Mouse (Mus musculus) heart, adult 11 months (tissue): ENCODE data around the gene Sarm1.
A peak's percentile ranks its signal among the peaks of the same experiment; 100 is the strongest.
"Not testable (repeated sequence)": the region's sequence is repeated elsewhere in the genome, so short reads cannot be mapped to it uniquely, and the experiment has no call there.

Source experiments
- DNase-seq: peaks from one replicate; pipeline ENCODE4 v3.0.0; 2022

The Sarm1 gene

DNA sequence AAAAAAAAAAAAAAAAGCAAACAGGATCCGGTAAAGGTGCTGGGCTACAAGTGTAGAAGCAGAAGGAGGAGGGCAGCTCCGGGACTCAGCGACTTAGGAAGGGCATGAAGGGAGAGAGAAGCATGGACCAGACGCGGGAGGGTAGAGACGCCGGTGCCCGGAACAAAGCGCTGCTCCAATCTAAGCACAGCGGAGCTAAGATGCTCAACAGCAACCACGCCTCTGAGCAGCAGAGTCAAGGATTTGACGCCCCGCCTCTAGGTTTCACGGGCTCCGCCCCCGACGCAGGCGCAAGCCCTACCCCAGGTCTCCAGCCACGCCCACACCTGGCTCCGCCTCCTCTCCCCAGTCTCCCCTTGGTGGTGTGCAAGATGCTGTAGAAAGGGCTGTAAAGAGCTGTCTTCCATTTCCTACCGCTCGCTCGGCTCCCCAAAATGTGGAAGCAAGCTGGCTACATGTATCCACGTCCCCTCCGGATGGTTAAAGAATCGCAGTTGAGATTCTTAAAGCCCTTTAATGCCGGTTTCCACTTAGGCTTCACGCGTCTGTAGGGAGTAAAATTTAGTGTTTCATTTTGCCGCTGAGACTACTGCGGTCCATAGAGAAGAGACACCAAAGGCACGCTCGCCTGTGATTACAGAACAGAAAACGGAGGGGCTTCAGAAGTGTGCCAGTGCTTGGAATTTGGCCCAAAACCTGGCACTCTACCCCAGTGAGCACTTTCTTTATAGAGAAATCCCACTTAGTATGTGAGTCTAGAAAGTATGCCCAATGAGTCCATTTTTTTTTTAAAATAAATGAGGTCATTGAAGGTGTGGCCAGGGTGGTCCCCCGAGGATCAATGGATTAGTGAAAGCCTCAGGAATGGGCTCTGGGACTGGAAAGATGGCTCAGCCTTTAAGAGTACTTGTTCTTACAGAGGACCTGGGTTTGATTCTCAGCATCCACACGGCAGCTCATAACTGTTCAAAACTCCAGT, at the start of gene Sarm1:
Sarm1 (minus strand) TSS at position 211 of the 979 bp plus-strand sequence.
- peak; percentile 99 for DNase-seq

- DNase-seq = no peak
Observed at GRCm38 (mm10) chr11:78545181-78545580, 47.6 kb upstream of the Sarm1 start.

DNA sequence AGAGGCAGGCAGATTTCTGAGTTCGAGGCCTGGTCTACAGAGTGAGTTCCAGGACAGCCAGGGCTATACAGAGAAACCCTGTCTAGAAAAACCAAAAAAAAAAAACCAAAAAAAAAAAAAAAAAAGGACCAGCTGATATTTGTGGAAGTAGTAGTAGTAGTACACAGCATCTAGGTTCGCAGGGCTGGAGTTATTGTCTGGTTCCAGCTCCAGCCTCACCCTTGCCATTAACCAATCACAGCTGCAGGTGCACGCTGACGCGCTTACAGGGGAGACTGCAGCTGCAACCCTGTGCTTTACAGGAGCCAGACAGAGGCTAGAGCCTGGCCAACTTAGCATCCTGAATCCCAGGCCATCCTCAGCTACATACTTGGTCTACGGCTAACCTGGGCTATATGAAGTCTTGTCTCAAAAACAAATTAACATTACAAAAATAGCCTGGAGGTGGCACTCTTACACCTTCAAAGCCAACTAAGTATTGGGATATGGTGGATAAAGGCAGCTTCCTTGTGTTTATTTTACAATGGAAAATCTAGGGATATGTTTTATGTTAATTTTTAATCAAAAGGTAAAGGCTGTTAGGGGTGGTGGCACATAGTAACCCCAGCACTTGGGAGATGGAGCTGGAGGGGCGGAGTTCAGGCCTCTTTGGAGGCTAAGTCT, 47.0 kb upstream of the Sarm1 start:
- DNase-seq = no peak

GRCm38 (mm10) chr11:78540358-78540757, 42.8 kb upstream of the Sarm1 start:
- DNase-seq = peak; percentile 87

GRCm38 (mm10) chr11:78536690-78537084, 39.1 kb upstream of the Sarm1 start:
- DNase-seq = no peak

- DNase-seq = peak; percentile 100
Observed at GRCm38 (mm10) chr11:78536080-78536689, 38.6 kb upstream of the Sarm1 start, which contains the start of the genes Tnfaip1 and Ift20. Gene Tnfaip1 (minus strand): TSS chr11:78536332. Gene Ift20 (plus strand): TSS chr11:78536361.

GRCm38 (mm10) chr11:78535376-78536079, 38.0 kb upstream of the Sarm1 start:
- peak; percentile 98 for DNase-seq

DNA sequence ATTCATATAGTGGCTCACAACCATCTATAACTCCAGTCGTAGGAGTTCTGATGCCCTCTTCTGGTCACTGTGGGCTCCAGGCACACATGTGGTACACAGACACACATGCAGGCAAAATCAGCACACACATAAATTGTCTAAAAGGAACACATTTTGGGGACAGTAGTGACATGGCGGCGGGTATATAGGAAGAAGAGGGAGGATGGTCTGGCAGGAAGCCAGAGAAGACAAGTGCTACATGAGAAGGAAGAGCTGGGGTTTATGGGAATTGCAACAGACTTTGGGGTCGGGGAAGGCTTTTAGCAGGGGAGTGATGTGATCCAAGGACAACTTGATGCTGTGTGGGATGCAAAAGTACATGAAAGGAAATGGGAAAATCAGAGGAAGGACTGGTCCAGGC, 37.0 kb upstream of the Sarm1 start:
- peak; percentile 91 for DNase-seq

DNA sequence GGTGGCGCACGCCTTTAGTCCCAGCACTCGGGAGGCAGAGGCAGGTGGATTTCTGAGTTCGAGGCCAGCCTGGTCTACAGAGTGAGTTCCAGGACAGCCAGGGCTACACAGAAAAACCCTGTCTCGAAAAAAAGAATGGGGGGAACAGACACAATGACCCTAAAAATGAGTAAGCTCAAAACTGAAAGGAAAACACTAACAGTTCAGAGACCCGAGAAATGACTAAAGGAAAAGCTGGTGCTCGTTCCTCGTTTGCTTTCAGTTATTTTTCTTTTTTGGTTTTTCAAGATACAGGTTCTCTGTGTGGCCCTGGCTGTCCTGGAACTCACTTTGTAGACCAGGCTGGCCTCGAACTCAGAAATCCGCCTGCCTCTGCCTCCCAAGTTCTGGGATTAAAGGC, 34.0 kb upstream of the Sarm1 start:
- DNase-seq = not testable (repeated sequence)

DNA sequence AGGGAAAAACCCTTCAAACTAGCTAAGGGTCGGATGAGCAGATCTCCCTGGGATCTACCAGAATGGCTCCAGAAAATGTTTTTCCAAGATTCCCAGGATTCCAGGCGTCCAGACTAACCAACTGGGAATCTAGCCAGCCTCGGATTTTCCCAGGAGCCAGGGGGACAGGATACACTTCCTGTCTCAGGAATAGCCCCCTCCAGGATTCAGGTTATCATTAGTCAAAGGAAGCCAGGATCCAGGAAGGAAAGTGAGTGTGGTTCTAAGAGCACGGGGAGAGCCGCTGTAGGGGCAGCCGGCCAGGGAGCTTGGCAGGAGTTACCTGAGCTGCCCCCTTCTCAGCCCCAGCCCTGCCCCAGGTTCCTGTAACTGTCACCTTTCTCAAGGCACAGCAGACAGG, 33.5 kb upstream of the Sarm1 start:
- DNase-seq = peak; percentile 98

DNA sequence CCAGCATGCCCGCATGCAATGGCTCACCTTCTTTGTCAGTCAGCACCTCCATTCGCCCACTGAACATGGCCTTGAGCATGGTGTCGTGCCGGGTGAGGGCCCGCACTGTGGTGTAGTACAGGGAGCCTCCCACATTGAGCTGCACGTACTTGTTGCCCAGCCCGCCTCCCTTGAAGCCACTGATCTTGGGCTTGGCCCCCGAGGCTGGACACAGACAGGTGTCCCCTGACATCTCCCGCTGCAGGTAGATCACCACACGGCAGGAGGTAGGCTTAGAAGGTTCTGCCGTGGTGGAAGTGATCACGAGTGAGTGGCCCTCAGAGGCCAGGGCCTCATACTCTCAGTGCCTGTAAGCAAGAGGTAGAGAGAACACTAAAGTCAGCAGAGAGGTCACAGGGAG, 32.4 kb upstream of the Sarm1 start:
- peak; percentile 91 for DNase-seq

DNA sequence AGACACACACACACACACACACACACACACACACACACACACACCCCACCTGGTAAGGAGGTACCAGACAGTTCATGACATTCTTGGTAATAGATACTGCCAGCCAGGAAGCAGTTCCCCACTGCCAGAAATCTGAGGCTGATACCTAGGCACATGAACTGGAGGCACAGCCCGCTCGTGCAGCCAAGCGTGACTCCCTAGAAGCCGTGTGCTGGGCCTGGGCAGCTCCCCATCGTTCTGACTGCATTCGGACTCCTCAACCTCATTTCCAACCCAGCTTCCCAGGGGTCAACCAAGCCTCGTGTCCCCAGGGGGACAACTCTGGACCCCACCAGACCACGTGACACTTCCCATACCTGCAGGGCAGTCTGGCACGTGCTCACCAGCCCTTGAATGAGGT, 31.2 kb upstream of the Sarm1 start:
- DNase-seq = peak; percentile 77

- DNase-seq = no peak
Observed at GRCm38 (mm10) chr11:78524838-78525237, 27.3 kb upstream of the Sarm1 start.

GRCm38 (mm10) chr11:78523241-78523955, 25.8 kb upstream of the Sarm1 start:
- peak; percentile 90 for DNase-seq

DNA sequence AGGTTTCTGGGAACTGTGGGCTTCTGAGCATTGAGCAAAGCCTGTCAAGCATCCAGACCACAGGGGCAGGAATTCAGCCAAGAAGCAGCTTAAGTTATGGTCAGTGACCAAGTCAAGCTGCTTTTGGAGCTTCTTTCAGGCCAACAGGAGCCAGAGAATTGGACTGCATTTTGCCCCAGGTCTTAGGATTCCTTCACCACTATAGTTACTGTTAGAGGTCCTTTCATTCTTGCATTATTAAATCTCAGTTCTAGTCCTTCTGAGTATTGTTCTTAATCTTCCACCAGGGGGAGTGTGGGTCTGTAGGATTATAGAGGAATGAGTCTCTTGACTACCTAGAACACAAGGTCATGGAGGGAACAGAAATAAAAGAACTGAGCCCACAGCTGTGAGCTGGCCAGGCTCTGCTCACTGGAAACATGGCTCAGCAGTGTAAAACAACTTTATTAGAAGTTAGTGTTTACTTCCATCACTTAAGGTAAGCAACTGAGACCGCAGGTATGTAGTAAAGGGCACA, 25.0 kb upstream of the Sarm1 start:
- DNase-seq = no peak

DNA sequence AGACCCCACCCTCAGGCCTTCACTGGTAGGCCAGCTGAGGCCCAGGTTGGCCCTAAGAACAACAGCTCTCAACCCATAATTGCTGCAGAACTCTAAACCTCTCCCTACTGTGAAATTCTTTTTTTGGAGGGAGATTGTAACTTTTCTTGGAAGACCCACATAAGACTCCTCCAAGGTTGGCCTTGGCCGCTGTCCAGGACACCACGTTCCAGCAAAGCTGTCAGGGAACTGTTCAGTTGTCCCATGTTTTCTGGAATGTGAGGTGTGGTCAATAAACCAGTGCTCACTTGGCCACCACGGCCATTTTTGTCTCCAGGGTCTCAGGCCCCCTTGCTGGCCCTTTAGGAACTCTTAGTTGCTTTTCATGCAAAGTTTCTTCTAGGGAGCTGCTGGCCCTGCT, 24.3 kb upstream of the Sarm1 start:
- no peak for DNase-seq

DNA sequence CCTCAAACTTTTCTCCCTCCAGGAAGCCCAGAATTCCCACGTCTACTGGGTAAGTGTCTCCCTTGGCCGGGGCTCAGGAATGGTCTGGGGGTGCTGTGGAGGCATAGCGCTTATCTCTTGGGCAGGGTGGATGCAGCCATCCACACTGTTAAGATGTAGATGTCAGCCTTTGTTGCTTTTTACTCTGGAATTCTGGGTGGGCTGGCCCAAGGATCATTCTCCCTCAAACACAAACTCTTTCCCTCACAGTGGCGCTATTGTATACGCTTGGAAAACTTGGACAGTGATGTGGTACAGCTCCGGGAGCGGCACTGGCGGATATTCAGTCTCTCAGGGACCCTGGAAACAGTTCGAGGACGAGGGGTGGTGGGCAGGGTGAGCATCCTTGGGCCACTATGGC, 21.4 kb upstream of the Sarm1 start:
- no peak for DNase-seq

GRCm38 (mm10) chr11:78515549-78516325, 18.2 kb upstream of the Sarm1 start:
- DNase-seq = no peak

GRCm38 (mm10) chr11:78513106-78513790, 15.7 kb upstream of the Sarm1 start:
- DNase-seq = no peak
